Mouse (Mus musculus): ENCODE data around the gene Atp6ap1l.
"Not testable (repeated sequence)": the region's sequence is repeated elsewhere in the genome, so short reads cannot be mapped to it uniquely, and the experiment has no call there.

Atp6ap1l gene

DNA sequence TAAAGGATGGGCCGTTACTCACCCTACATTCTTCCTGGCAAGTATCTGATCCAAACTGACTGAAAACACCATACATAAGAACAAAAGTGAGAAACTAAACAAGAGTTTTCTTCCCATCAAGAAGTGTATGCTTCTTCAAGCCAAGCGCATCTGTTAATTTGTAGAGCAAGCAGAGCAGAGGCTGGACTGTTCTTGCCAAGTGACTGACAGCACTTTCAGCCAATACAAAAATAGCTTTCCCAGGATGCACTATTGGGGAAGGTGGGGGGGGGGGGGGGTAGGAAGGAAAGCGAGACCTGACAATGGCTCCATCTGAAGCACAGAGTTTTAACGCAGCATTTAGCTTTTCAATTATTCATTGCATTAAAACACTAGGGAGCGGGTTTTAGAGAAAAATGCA lies at the start of gene Atp6ap1l:
Gene Atp6ap1l (minus strand): TSS at position 180 of the 400 bp plus-strand sequence.
- DNase-seq (ENCODE audit: low spot score), result no peak

DNA sequence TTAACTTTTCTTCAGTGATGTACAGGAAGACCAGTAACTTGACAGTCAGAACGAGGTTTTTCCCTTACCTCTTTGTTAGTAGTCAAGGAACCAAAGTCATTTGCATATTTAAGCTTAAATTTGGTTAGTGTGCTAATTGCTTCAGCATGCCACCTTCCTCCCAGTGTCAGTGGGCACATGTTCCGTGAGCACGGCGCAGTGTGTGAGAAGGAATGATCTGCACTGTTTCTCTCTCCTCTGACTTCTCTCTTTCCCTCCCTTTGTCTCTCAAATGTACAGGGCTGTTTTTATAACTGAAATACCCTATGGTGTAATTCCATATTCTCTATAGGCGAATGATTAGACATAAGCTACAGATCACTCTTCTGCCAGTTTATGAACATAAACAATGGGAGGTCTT lies 34.4 kb upstream of the Atp6ap1l start:
- DNase-seq (ENCODE audit: low spot score), result no peak

GRCm38 (mm10) chr13:90939192-90939591 lies 34.0 kb upstream of the Atp6ap1l start:
- no peak for DNase-seq (ENCODE audit: low spot score)

GRCm38 (mm10) chr13:90935852-90936251 lies 30.7 kb upstream of the Atp6ap1l start:
- no peak for DNase-seq (ENCODE audit: low spot score)

- peak; percentile 80 for DNase-seq (ENCODE audit: low spot score)
These were observed 28.1 kb upstream of the Atp6ap1l start for GRCm38 (mm10) chr13:90933256-90933655.

DNA sequence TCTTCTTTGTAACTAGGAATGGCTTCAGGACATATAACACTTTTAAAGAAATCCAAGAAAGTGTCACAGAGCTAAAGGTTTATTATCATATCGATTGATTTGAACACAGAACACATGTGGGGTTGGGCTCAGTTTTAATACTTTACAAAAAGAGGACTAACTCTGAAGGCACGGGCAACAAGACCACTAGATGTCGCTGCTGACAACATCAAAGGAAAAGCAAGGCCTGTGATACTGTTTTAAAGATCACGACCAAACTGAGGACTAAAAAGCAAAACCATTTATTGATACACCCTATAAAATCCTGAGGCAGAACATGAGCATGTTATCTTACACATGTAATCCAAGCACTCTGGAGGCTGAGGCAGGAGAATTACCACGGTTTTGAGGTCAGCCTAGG lies 24.7 kb upstream of the Atp6ap1l start:
- peak; percentile 85 for DNase-seq (ENCODE audit: low spot score)

GRCm38 (mm10) chr13:90928266-90928665 lies 23.1 kb upstream of the Atp6ap1l start:
- DNase-seq (ENCODE audit: low spot score), result not testable (repeated sequence)

DNA sequence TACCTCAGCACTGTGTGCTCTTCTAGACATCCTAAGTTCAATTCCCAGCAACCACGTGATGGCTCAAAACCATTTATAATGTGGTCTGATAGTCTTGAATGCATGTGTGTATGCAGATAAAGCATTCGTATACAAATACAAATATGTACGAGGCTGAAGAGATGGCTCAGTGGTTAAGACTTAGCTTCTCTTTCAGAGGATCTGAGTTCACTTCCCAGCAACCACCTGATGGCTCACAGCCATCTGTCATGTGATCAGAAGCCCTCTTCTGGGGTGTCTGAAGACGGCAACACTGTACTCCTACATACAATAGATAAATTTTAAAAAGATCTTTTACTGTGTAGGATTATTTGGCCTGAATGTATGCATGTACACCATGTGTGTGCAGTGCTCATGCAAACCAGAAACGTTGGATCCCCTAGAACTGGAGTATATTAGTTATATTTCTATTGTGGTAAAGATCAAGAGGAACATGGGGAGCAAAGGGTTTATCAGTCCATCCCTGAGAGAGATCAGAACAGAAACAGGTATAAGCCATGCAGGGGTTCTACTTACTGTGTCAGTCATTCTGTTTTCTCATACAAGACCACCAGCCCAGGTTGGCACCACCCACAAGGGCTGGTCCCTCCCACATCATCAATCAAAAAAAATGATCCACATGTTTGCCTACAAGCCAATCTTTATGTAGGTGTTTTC lies 21.9 kb upstream of the Atp6ap1l start:
- DNase-seq (ENCODE audit: low spot score), result no peak

DNA sequence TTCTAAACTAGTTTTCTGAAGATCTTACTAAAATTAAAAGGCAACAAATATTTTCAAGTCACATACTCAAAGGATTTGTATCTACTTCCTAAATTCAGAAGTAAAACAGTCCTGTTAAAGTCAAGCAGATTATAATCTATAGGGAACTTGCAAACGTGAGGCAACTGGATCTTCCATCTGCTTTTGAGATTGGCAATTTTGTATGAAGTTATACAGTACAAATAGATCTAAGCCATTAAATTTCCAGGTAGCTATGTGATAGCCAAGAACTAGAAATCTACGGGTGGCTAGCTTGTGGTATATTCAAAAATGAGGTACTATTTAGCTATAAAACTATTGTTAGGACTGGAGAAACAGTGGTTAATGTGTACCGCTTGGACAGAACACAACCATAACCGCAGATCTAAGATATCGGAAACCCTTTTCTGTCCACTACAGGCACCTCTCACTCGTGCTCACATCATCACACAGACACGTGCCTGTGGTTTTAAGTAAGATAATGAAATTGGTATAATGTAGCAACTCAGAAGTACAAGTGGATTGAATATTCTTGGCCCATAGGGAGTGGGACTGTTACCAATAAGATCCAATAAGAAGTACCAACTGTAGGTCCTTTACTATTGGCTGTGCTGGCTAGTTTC lies 21.1 kb upstream of the Atp6ap1l start:
- DNase-seq (ENCODE audit: low spot score), result no peak

GRCm38 (mm10) chr13:90925191-90925590 lies 20.0 kb upstream of the Atp6ap1l start:
- DNase-seq (ENCODE audit: low spot score), result no peak

GRCm38 (mm10) chr13:90924072-90924471 lies 18.9 kb upstream of the Atp6ap1l start:
- DNase-seq (ENCODE audit: low spot score), result no peak

DNA sequence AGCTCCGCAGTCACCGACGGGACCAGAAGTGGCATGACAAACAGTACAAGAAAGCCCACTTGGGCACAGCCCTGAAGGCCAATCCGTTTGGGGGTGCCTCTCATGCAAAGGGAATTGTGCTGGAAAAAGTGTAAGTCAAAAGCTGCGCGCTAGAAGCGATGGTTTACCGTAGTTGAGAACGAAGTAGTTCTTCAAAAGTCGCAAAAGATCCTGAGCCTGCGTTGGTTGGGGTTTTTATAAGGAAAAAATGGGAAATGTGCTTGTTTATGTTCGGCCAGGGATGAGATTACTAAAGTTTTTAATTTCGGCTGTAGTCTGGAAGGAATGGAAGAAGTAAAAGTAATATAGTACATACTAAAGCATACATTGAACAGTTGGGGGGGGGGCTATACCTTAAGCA lies 18.5 kb upstream of the Atp6ap1l start:
- DNase-seq (ENCODE audit: low spot score), result not testable (repeated sequence)

DNA sequence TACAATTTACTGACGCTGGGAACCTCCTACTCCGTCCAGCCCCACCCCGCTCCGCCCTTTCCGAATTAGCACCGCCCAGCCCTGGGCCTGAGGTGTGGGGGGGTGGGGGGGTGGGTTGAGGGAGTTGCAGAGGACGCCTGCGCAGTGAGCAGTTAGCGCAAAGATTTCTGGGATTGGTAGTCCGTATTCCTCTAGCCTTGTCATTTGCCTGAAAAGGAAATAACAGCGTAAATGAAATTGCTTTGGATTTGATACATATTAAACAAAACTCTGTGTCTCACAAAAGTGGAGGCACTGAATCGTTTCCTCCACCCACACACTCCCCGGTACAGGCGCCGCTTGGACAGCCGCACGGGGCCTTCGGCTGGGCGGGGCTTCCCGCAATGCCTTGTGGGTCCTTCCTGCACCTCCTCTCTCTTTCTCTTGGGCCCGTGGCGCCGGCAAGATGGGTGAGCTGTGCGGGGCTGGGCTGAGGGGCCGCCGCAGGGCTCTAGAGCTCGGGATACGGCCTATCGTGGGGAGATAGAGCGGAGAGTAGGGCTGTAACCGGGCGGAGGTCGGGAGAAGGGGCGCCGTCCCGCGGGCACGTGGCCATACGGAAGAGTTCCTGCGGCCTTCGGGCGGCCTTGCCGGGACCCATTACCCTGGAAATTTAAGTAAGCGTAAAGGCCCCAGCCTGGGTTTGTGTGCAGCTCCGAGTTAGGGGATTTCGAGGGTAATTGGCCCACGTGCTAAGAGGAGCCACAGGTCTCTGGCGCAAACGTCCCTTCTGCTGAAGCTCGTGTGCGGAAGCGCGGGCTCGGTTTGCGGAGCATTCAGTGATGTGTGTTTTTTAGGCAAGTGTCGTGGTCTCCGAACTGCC lies 17.8 kb upstream of the Atp6ap1l start, which contains the start of gene Rps23:
Gene Rps23 (plus strand): TSS at position 208 of the 862 bp plus-strand sequence.
- DNase-seq (ENCODE audit: low spot score), result peak; percentile 95

DNA sequence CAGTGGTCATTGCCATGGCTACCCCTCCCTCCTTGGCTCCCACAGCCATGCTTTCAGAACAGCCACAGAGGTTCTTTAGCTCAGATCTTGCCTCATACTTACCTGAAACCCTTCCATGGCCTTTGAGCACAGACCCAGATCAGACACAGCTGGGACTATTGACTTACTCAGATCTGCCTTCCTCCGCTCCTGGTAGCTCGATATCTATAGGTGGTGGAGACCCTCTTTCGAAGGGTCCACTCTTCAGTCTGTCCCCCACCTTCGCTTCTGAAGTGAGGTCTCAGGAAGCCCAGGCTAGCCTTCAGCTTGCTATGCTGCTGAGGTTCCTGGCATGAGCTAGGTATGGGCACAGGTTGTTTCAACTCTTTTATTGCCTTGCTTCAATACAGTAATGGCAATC lies 9.6 kb upstream of the Atp6ap1l start:
- DNase-seq (ENCODE audit: low spot score), result no peak

DNA sequence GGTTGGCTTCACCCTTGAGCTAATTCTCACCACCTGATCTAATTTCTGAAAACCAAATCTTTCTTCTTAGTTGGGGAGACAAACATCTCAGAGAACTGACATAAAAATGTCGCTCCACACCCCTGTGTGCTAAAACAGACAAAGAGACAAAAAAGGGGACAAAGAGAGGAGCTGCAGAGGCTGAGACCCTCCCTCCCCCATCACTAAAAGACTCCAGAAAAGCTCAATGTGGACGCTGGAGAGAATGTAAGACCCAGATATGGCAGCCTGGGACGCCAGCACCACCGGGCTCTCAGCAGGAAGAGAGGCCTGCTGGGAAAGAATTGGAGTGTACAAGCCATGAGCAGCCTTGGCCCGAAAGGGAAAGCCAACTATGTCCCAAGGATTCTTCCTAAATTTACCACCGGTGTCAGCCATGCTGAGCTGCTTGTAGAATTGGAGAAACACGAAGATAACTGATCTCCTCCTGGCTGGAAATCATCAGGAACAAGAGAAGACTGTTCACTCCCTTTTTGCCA lies 8.6 kb upstream of the Atp6ap1l start:
- no peak for DNase-seq (ENCODE audit: low spot score)

- no peak for DNase-seq (ENCODE audit: low spot score)
These were observed 7.9 kb upstream of the Atp6ap1l start for GRCm38 (mm10) chr13:90912760-90913674.

- no peak for DNase-seq (ENCODE audit: low spot score)
These were observed 2.2 kb upstream of the Atp6ap1l start for GRCm38 (mm10) chr13:90907376-90907775.

- no peak for DNase-seq (ENCODE audit: low spot score)
These were observed 8.3 kb downstream of the Atp6ap1l start for GRCm38 (mm10) chr13:90896821-90897220.

DNA sequence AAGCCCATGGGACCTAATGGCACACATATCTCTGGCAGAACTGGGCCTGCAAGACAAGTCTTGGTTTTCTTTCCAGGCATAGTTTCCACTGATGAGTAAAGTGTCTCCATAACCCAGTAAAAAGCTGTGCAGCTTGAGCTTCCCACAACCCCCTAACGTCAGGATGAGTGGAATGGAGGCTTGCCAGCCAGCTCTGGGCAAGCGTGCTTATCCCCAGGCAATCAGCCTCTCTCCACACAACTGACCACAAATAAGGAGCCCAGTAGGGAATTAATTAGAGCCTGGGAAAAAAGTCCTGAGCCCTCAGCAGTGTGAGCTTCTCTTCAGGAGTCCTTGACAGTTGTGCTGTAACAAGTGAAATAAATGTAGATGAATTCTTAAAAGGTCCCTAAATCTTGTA lies 9.1 kb downstream of the Atp6ap1l start:
- peak; percentile 20 for DNase-seq (ENCODE audit: low spot score)

DNA sequence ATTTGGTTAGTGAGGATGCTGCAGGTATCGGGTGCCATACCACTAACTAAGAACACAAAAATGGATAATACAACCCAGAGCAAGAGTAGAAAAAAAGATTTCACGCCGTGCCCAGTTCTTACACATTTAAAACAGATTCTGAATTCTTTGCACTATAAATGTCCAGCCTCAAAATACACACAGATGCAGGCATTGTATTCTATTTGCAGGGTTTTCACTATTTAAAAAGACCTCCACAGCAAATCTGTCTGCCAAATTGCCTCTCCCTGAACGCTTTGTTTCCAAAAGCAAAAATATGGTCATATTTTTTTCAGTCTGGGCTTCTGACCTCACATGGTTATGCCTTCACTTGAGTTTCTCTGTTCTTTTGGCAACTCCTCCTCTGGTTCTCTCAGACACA lies 10.3 kb downstream of the Atp6ap1l start:
- DNase-seq (ENCODE audit: low spot score), result no peak

GRCm38 (mm10) chr13:90890111-90890510 lies 15.0 kb downstream of the Atp6ap1l start:
- DNase-seq (ENCODE audit: low spot score), result no peak
